Mouse (Mus musculus): ENCODE results near the gene Akap7.

DNA sequence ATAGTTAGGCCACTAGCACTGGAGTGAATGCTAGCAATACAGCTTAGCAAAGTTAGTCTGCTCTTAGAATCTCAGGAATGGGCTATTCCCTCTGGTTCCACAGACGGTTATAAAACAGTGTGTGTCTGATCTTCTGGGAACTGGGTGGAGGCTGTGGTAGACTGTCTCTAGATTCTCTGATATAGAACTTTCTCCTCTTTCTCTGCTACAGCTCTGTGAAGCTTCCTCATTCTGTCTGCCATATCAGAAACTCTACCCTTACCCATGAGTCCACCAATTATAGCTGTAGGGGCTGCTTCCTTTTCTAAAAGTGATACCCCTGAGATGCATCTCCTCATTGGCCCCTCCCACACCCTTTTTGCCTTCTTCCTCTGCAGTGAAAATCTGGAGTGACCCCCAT lies 73.6 kb downstream of the Akap7 start:
- TF ChIP-seq CTCF (IDR thresholded peaks at IDR 0.05; ENCODE audit: extremely low read depth, insufficient read length, insufficient replicate concordance, low read depth, low read length) (no peak), POLR2A (IDR thresholded peaks at IDR 0.05; ENCODE audit: low read depth, low read length) (no peak)
